Mouse (Mus musculus): ENCODE results near the gene Hoxd4.

GRCm38 (mm10) chr2:74762522-74763244 lies 51.0 kb downstream of the Hoxd4 start, which contains the start of gene Hoxd1:
- TF ChIP-seq POLR2A (IDR thresholded peaks at IDR 0.05; ENCODE audit: borderline replicate concordance, extremely low read depth, insufficient read depth, insufficient read length, poor library complexity, severe bottlenecking) (no peak), CTCF (IDR thresholded peaks at IDR 0.05; ENCODE audit: borderline replicate concordance, extremely low read depth, insufficient read depth, insufficient read length) (no peak)

All from brain, embryonic 14.5 days (tissue).